ENCODE assay signal across 8 mouse cellular contexts in genomic region chr4:126046851-126047585, GRCm38 (mm10). TPM values are rescaled to one million over a fixed set of nuclear protein-coding genes. Genes with fewer than 3 reads are reported as not detected.
DNase-seq lines count a peak whose midpoint lies in the region; ATAC-seq and TF ChIP-seq lines count a peak whose summit lies in the region.

Gene Mrps15, plus strand, starts transcription at chr4:126046925.

- TF ChIP-seq CTCF in bone marrow macrophage, adult 2 months (IDR thresholded peaks at IDR 0.05; ENCODE audit: low read depth, low read length): no peak
- TF ChIP-seq CTCF in embryonic fibroblast, embryonic 13.5 days (IDR thresholded peaks at IDR 0.05; ENCODE audit: borderline replicate concordance, insufficient read depth, low read length): no peak

- H3K9me3 ChIP-seq in kidney, embryonic 14.5 days (ENCODE audit: control insufficient read depth, low read length): no peaks in the 10 kb centered on the region
- no peaks in the 10 kb centered on the region for H3K9me3 ChIP-seq in liver, embryonic 11.5 days (ENCODE audit: control insufficient read depth, low read length)
- H3K9me3 ChIP-seq in stomach, embryonic 14.5 days (ENCODE audit: control insufficient read depth, low read depth, low read length): no peaks in the 10 kb centered on the region

- TF ChIP-seq POLR2A in bone marrow macrophage, adult 2 months (IDR thresholded peaks at IDR 0.05; ENCODE audit: borderline replicate concordance, low read depth, low read length): no peak
- TF ChIP-seq POLR2A in embryonic fibroblast, embryonic 13.5 days (IDR thresholded peaks at IDR 0.05; ENCODE audit: low read depth, low read length): peak; percentile 54

- peaks cover 26% of the 10 kb centered on the region for H3K36me3 ChIP-seq in kidney, embryonic 14.5 days (ENCODE audit: control insufficient read depth, insufficient read depth, low read length)
- peaks cover 9% of the 10 kb centered on the region; the same call in 1 of the 2 replicates for H3K36me3 ChIP-seq in liver, embryonic 11.5 days (ENCODE audit: control insufficient read depth, insufficient read depth, low read length)
- H3K36me3 ChIP-seq in stomach, embryonic 14.5 days (ENCODE audit: control insufficient read depth, insufficient read depth, low read length): peaks cover 16% of the 10 kb centered on the region

- ATAC-seq in kidney, embryonic 14.5 days (ENCODE audit: low FRiP score, low TSS enrichment): peak; percentile 95
- ATAC-seq in liver, embryonic 11.5 days (replicated peaks; ENCODE audit: low FRiP score): peak; percentile 94
- peak; percentile 95 for ATAC-seq in stomach, embryonic 14.5 days (ENCODE audit: insufficient number of reproducible peaks, insufficient read depth, low FRiP score, low read depth)

- peak within 1 kb of the TSS; percentile 81 for H3K9ac ChIP-seq in kidney, embryonic 14.5 days (ENCODE audit: low read depth, low read length)
- peak within 1 kb of the TSS; percentile 86 for H3K9ac ChIP-seq in liver, embryonic 11.5 days (ENCODE audit: low read depth, low read length)
- H3K9ac ChIP-seq in stomach, embryonic 14.5 days (replicated peaks; ENCODE audit: low read depth, low read length): peak within 1 kb of the TSS; percentile 47

- WGBS in kidney, embryonic 14.5 days: under 1% methylated on average over 56 of the region's 56 CpGs
- under 1% methylated on average over 56 of the region's 56 CpGs for WGBS in liver, embryonic 11.5 days
- under 1% methylated on average over 56 of the region's 56 CpGs for WGBS in stomach, embryonic 14.5 days

- H3K4me1 ChIP-seq in bone marrow macrophage, adult 2 months (ENCODE audit: control insufficient read depth, insufficient read depth, low read length): peaks cover 21% of the 10 kb centered on the region
- H3K4me1 ChIP-seq in embryonic fibroblast, embryonic 13.5 days (ENCODE audit: control insufficient read depth, insufficient read depth, low read length): no peaks in the 10 kb centered on the region
- peaks cover 6% of the 10 kb centered on the region for H3K4me1 ChIP-seq in kidney, embryonic 14.5 days (ENCODE audit: control insufficient read depth, insufficient read depth, low read length)
- H3K4me1 ChIP-seq in liver, embryonic 11.5 days (replicated peaks; ENCODE audit: control insufficient read depth, insufficient read depth, low read length): peaks cover 10% of the 10 kb centered on the region
- 0 out of 2 replicates have a peak, but pooled peaks cover 3% of the 10 kb centered on the region for H3K4me1 ChIP-seq in stomach, embryonic 14.5 days (ENCODE audit: control insufficient read depth, insufficient read depth, low read length)

- H3K27ac ChIP-seq in bone marrow macrophage, adult 2 months (ENCODE audit: insufficient read depth, low read depth, low read length): peak within 1 kb of the TSS; percentile 66
- H3K27ac ChIP-seq in embryonic fibroblast, embryonic 13.5 days (ENCODE audit: insufficient read depth, low read length): no peak within 1 kb of the TSS
- H3K27ac ChIP-seq in kidney, embryonic 14.5 days (ENCODE audit: low read depth, low read length): peak within 1 kb of the TSS; percentile 8; the same call in 1 of the 2 replicates
- peak within 1 kb of the TSS; percentile 68 for H3K27ac ChIP-seq in liver, embryonic 11.5 days (ENCODE audit: low read depth, low read length)
- H3K27ac ChIP-seq in stomach, embryonic 14.5 days (ENCODE audit: low read length): peak within 1 kb of the TSS; percentile 23; the same call in 1 of the 2 replicates

- peak within 1 kb of the TSS; percentile 87 for H3K4me3 ChIP-seq in bone marrow macrophage, adult 2 months (ENCODE audit: insufficient read depth, low read length)
- peak within 1 kb of the TSS; percentile 93 for H3K4me3 ChIP-seq in embryonic fibroblast, embryonic 13.5 days (ENCODE audit: insufficient read depth, low read length)
- peak within 1 kb of the TSS; percentile 74 for H3K4me3 ChIP-seq in kidney, embryonic 14.5 days (ENCODE audit: low read length)
- H3K4me3 ChIP-seq in liver, embryonic 11.5 days (ENCODE audit: low read depth, low read length): peak within 1 kb of the TSS; percentile 84
- H3K4me3 ChIP-seq in stomach, embryonic 14.5 days (ENCODE audit: low read depth, low read length): peak within 1 kb of the TSS; percentile 72

- DNase-seq in B cell, adult 2 months: peak; percentile 83 to 87
- peak; percentile 87 to 88 for DNase-seq in heart, adult 9 months (ENCODE audit: low spot score in 2 of 2)
- peak; percentile 85 for DNase-seq in liver, embryonic 11.5 days (ENCODE audit: low spot score)
- DNase-seq in naive thymus-derived CD4-positive, alpha-beta T cell, adult 2 months (ENCODE audit: low read depth): peak; percentile 87

- H3K4me2 ChIP-seq in kidney, embryonic 14.5 days (replicated peaks; ENCODE audit: low read depth, low read length): peak within 1 kb of the TSS; percentile 58
- peak within 1 kb of the TSS; percentile 84 for H3K4me2 ChIP-seq in liver, embryonic 11.5 days
- peak within 1 kb of the TSS; percentile 82 for H3K4me2 ChIP-seq in stomach, embryonic 14.5 days (replicated peaks; ENCODE audit: low read depth, low read length)

- no peaks in the 10 kb centered on the region for H3K27me3 ChIP-seq in kidney, embryonic 14.5 days (ENCODE audit: control insufficient read depth, insufficient read depth, low read length)
- H3K27me3 ChIP-seq in liver, embryonic 11.5 days (replicated peaks; ENCODE audit: control insufficient read depth, insufficient read depth, low read length): no peaks in the 10 kb centered on the region
- H3K27me3 ChIP-seq in stomach, embryonic 14.5 days (ENCODE audit: control insufficient read depth, insufficient read depth, low read length): no peaks in the 10 kb centered on the region

RNA-seq across cellular contexts. Expression of gene Mrps15, which starts in this region (rescaled TPM):
- polyA plus RNA-seq in bone marrow macrophage, adult 2 months (2012; ENCODE audit: insufficient read depth, insufficient read length, missing spikeins): 93.3 and 98.8 TPM in 2 replicates
- polyA plus RNA-seq in embryonic fibroblast, embryonic 13.5 days (2011; ENCODE audit: insufficient read length, low read depth, missing spikeins): 72.2 and 72.6 TPM in 2 replicates
- polyA plus RNA-seq in kidney, embryonic 14.5 days (2014; fragmentation: Nextera tagmentation; extraction: Ambion mirVana): 154 and 177 TPM in 2 replicates
- polyA plus RNA-seq in liver, embryonic 11.5 days (2014; fragmentation: Nextera tagmentation; extraction: Ambion mirVana): 186 and 190 TPM in 2 replicates
- polyA plus RNA-seq in stomach, embryonic 14.5 days (2014; fragmentation: Nextera tagmentation; extraction: Ambion mirVana): 137 and 148 TPM in 2 replicates
